Mouse (Mus musculus) lung, adult 2 months (tissue): ENCODE results near the gene Fam229a.

Experiments used
- CTCF ChIP-seq: fragments of 200-500 bp; IDR thresholded peaks from 2 replicates; pipeline ENCODE4 v1.5.1; 2011; ENCODE audit warnings: mild to moderate bottlenecking, low read length, control low read depth; ENCODE audit not compliant: insufficient read depth
- POLR2A ChIP-seq: fragments of 200-500 bp; IDR thresholded peaks from 2 replicates; pipeline ENCODE4 v1.6.1; 2011; ENCODE audit warnings: low read depth, mild to moderate bottlenecking, control low read depth, low read length, borderline replicate concordance; ENCODE audit errors: extremely low read depth

GRCm38 (mm10) chr4:129447778-129448563 is 43.0 kb upstream of the Fam229a start:
- no peak for TF ChIP-seq CTCF
- no peak for TF ChIP-seq POLR2A
